Mouse (Mus musculus): ENCODE results near the gene Mybl2. TPM values are rescaled to one million over a fixed set of nuclear protein-coding genes. Genes with fewer than 3 reads are reported as not detected.

Gene Mybl2
- polyA plus RNA-seq, 1 experiment from 2014 or later: 5.3 TPM

DNA sequence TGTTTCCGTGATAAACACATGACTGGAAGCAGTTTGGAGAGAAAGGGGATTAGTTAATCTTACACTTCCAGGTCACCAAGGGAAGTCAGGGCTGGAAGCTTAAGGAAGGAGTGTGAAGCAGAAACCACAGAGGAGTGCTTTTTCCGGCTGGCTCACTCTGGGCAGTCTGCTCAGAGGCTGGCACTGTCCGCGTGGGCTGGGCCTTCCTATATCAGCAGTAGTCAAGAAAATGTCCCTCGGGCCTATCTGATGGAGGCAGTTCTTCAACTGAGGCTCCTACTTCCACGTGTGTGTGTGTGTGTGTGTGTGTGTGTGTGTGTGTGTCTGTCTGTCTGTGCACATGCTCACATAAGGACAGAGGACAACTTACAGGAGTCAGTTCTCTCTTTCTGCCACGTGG, 14.5 kb upstream of the Mybl2 start:
- H3K9ac ChIP-seq (ENCODE audit: low read length): no peak overlapping the region
- no peaks in the 10 kb centered on the region for H3K9me3 ChIP-seq (ENCODE audit: control insufficient read depth, low read length)
- no peaks in the 10 kb centered on the region for H3K4me1 ChIP-seq (replicated peaks; ENCODE audit: control insufficient read depth, insufficient read depth)
- ATAC-seq (ENCODE audit: low FRiP score, low TSS enrichment) (no peak), DNase-seq (ENCODE audit: low spot score) (no peak)
- no peak for TF ChIP-seq EP300 (optimal IDR thresholded peaks at IDR 0.05)
- TF ChIP-seq CTCF (IDR thresholded peaks at IDR 0.05; ENCODE audit: low read depth): no peak
- WGBS: 87% methylated on average over 7 of the region's 7 CpGs
- H3K27me3 ChIP-seq (ENCODE audit: control insufficient read depth, insufficient read depth, low read length): no peaks in the 10 kb centered on the region
- H3K4me2 ChIP-seq (replicated peaks; ENCODE audit: low read depth): no peak overlapping the region
- H3K27ac ChIP-seq (replicated peaks): no peak overlapping the region
- no peak overlapping the region for H3K4me3 ChIP-seq (ENCODE audit: low read depth, low read length)
- peaks cover 32% of the 10 kb centered on the region for H3K36me3 ChIP-seq (ENCODE audit: control insufficient read depth, insufficient read depth, low read length)

DNA sequence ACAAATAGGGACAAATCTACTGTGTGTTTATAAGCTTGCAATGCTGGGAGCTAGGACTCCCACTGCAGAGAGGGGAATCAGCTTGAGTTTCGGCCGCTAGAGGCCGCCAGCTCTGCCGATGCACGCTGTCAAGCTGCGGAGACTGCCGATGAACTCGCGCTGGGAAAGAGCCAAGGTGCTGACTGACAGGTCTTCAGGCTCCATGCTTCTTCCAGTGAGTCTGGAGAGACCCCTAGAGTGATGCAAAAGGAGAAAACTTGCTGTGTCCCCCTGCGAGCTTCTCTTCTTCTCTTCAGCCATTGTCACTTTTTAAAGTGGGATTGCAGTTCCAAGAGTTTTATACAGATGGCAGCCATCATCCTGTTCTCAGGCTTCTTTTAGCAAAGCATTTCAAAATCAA, 6.4 kb upstream of the Mybl2 start:
- peak; percentile 81 for DNase-seq (ENCODE audit: low spot score)
- 5% methylated on average over 10 of the region's 10 CpGs for WGBS
- Histone ChIP-seq H3K27me3 (ENCODE audit: control insufficient read depth, insufficient read depth, low read length) (no peaks in the 10 kb centered on the region), H3K4me3 (ENCODE audit: low read depth, low read length) (no peak overlapping the region), H3K9ac (ENCODE audit: low read length) (no peak overlapping the region), H3K27ac (replicated peaks) (no peak overlapping the region), H3K9me3 (ENCODE audit: control insufficient read depth, low read length) (no peaks in the 10 kb centered on the region), H3K4me2 (replicated peaks; ENCODE audit: low read depth) (peak overlapping the region; percentile 48), H3K36me3 (ENCODE audit: control insufficient read depth, insufficient read depth, low read length) (peaks cover 18% of the 10 kb centered on the region), H3K4me1 (replicated peaks; ENCODE audit: control insufficient read depth, insufficient read depth) (no peaks in the 10 kb centered on the region)
- TF ChIP-seq EP300 (optimal IDR thresholded peaks at IDR 0.05) (no peak), CTCF (IDR thresholded peaks at IDR 0.05; ENCODE audit: low read depth) (peak; percentile 91)
- peak; percentile 39; the same call in 1 of the 2 replicates for ATAC-seq (ENCODE audit: low FRiP score, low TSS enrichment)

DNA sequence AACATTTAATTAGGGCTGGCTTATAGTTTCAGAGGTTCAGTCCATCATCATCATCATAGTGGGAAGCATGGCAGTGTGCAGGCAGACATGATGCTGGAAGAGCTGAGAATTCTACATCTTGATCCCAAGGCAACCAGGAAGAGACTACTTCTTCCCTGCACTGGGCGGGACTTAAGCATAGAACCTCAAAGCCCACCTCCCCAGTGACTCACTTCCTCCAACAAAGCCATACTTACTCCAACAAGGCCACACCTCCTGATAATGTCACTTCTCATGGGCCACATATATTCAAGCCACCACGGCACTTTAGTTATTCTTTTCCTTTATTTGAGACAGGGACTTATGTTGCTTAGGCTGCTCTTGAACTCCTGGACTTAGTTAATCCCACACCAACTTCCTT, 5.4 kb upstream of the Mybl2 start:
- no peaks in the 10 kb centered on the region for H3K4me1 ChIP-seq (replicated peaks; ENCODE audit: control insufficient read depth, insufficient read depth)
- H3K27ac ChIP-seq (replicated peaks): no peak overlapping the region
- H3K9ac ChIP-seq (ENCODE audit: low read length): no peak overlapping the region
- DNase-seq (ENCODE audit: low spot score) (no peak), ATAC-seq (ENCODE audit: low FRiP score, low TSS enrichment) (no peak)
- peaks cover 13% of the 10 kb centered on the region for H3K36me3 ChIP-seq (ENCODE audit: control insufficient read depth, insufficient read depth, low read length)
- H3K9me3 ChIP-seq (ENCODE audit: control insufficient read depth, low read length): no peaks in the 10 kb centered on the region
- H3K4me3 ChIP-seq (ENCODE audit: low read depth, low read length): no peak overlapping the region
- WGBS: 84% methylated on average over 2 of the region's 2 CpGs
- no peaks in the 10 kb centered on the region for H3K27me3 ChIP-seq (ENCODE audit: control insufficient read depth, insufficient read depth, low read length)
- H3K4me2 ChIP-seq (replicated peaks; ENCODE audit: low read depth): no peak overlapping the region
- TF ChIP-seq CTCF (IDR thresholded peaks at IDR 0.05; ENCODE audit: low read depth): no peak
- TF ChIP-seq EP300 (optimal IDR thresholded peaks at IDR 0.05): no peak

DNA sequence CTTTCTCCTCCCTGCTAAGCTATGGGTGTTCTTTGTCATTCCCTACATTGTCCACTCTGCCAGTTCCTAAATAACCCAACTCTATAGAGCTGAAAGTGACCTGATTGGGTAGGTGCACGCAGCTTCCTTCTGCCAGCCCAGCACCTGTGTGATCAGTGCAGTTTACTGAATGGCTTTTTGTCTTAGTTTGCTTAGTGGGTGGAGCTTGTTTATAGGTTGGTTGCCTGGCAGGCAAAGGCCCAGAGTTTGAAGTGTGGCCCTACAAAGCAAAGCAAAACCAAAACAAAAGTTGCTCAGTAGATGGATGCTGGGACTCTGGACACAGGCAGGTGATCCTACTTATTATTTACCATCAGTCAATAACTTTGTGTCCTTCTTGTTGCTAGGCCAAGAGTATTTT, 2.8 kb upstream of the Mybl2 start:
- Histone ChIP-seq H3K4me3 (ENCODE audit: low read depth, low read length) (no peak overlapping the region), H3K4me1 (replicated peaks; ENCODE audit: control insufficient read depth, insufficient read depth) (peaks cover 4% of the 10 kb centered on the region), H3K9ac (ENCODE audit: low read length) (no peak overlapping the region), H3K36me3 (ENCODE audit: control insufficient read depth, insufficient read depth, low read length) (no peaks in the 10 kb centered on the region), H3K9me3 (ENCODE audit: control insufficient read depth, low read length) (no peaks in the 10 kb centered on the region), H3K4me2 (replicated peaks; ENCODE audit: low read depth) (no peak overlapping the region), H3K27ac (replicated peaks) (no peak overlapping the region), H3K27me3 (ENCODE audit: control insufficient read depth, insufficient read depth, low read length) (no peaks in the 10 kb centered on the region)
- peak; percentile 57 for DNase-seq (ENCODE audit: low spot score)
- TF ChIP-seq CTCF (IDR thresholded peaks at IDR 0.05; ENCODE audit: low read depth) (no peak), EP300 (optimal IDR thresholded peaks at IDR 0.05) (no peak)
- ATAC-seq (ENCODE audit: low FRiP score, low TSS enrichment): peak; percentile 55
- WGBS: 50% methylated on average over 1 of the region's 1 CpGs

DNA sequence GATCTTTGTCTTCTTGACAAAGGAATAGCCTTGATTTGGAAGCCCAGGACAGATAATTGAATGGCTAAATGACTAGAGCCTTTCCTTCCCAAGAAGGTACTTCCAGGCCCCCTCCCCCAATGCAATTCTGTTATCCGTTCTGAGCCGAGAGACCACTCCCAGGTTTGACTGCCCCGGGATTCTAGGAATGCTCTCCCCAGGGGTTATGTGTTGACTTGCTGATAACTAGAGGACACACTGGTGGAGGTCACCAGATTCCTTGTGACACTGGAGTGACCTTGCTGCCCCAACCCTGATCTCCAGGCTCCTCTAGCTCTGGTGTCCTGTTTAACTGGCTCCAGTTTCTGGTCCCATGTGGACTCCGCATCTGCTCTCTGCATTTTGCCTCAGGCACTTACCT, 2.4 kb upstream of the Mybl2 start:
- WGBS: 31% methylated on average over 4 of the region's 4 CpGs
- Histone ChIP-seq H3K36me3 (ENCODE audit: control insufficient read depth, insufficient read depth, low read length) (no peaks in the 10 kb centered on the region), H3K27me3 (ENCODE audit: control insufficient read depth, insufficient read depth, low read length) (no peaks in the 10 kb centered on the region), H3K4me3 (ENCODE audit: low read depth, low read length) (no peak overlapping the region), H3K4me2 (replicated peaks; ENCODE audit: low read depth) (no peak overlapping the region), H3K9me3 (ENCODE audit: control insufficient read depth, low read length) (no peaks in the 10 kb centered on the region), H3K27ac (replicated peaks) (no peak overlapping the region; the same call in 1 of the 2 replicates), H3K4me1 (replicated peaks; ENCODE audit: control insufficient read depth, insufficient read depth) (peaks cover 4% of the 10 kb centered on the region), H3K9ac (ENCODE audit: low read length) (no peak overlapping the region)
- no peak for TF ChIP-seq CTCF (IDR thresholded peaks at IDR 0.05; ENCODE audit: low read depth)
- no peak for TF ChIP-seq EP300 (optimal IDR thresholded peaks at IDR 0.05)
- ATAC-seq (ENCODE audit: low FRiP score, low TSS enrichment) (no peak), DNase-seq (ENCODE audit: low spot score) (no peak)

DNA sequence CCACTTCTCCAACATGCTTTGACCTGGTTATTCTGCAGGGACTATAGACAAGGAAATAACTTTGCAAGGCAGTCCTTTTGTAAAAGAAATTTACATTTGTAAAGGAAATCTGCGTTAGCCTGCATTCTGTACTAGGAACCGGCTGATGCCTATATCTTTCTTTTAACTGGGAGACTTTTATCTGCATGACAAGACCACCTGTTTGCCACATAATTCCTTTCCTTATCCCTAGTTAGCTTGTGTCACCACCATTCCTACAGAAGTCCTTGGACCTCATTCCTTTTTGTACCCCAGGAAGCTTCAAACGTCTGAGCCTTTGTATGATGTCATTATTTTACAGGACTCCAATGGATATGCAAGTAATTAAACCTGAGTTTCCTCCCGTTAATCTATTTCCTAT, 1.7 kb upstream of the Mybl2 start:
- no peak for ATAC-seq (ENCODE audit: low FRiP score, low TSS enrichment)
- DNase-seq (ENCODE audit: low spot score): no peak
- Histone ChIP-seq H3K36me3 (ENCODE audit: control insufficient read depth, insufficient read depth, low read length) (no peaks in the 10 kb centered on the region), H3K9ac (ENCODE audit: low read length) (no peak overlapping the region), H3K9me3 (ENCODE audit: control insufficient read depth, low read length) (no peaks in the 10 kb centered on the region), H3K27ac (replicated peaks) (no peak overlapping the region), H3K4me3 (ENCODE audit: low read depth, low read length) (no peak overlapping the region), H3K4me1 (replicated peaks; ENCODE audit: control insufficient read depth, insufficient read depth) (peaks cover 4% of the 10 kb centered on the region), H3K27me3 (ENCODE audit: control insufficient read depth, insufficient read depth, low read length) (no peaks in the 10 kb centered on the region), H3K4me2 (replicated peaks; ENCODE audit: low read depth) (no peak overlapping the region)
- no peak for TF ChIP-seq EP300 (optimal IDR thresholded peaks at IDR 0.05)
- no peak for TF ChIP-seq CTCF (IDR thresholded peaks at IDR 0.05; ENCODE audit: low read depth)
- WGBS: 71% methylated on average over 4 of the region's 4 CpGs
